Mouse (Mus musculus) CH12.LX (cell line): ENCODE results near the gene Olfr263. TPM values are rescaled to one million over a fixed set of nuclear protein-coding genes. Genes with fewer than 3 reads are reported as not detected.

Source experiments
- DNase-seq: peaks from one replicate; pipeline ENCODE4 v3.0.0-alpha.2; 2013; ENCODE audit errors: extremely low read depth
- H3K27ac ChIP-seq: 2 replicates; pipeline ENCODE4 v1.5.1; 2012; ENCODE audit warnings: low read depth, mild to moderate bottlenecking, control low read depth, moderate library complexity; ENCODE audit not compliant: insufficient read depth
- H3K27me3 ChIP-seq: replicated peaks from 2 replicates; pipeline ENCODE3; 2012; ENCODE audit warnings: inconsistent platforms
- H3K36me3 ChIP-seq, 2 experiments: replicated peaks in 1 of 2; 2 replicates each; pipeline versions ENCODE3 to v1.6.1; 2012; ENCODE audit warnings: inconsistent platforms in 1 of 2, low read length in 1 of 2, mild to moderate bottlenecking in 1 of 2, mixed read lengths in 1 of 2, moderate library complexity in 1 of 2; ENCODE audit not compliant: control insufficient read depth in 1 of 2, insufficient read depth in 1 of 2
- H3K4me1 ChIP-seq, 2 experiments: 2 replicates each; pipeline ENCODE4 v1.6.1; 2012; ENCODE audit warnings: inconsistent platforms in 1 of 2, moderate library complexity in 1 of 2; ENCODE audit not compliant: insufficient read depth in 2 of 2, control insufficient read depth in 1 of 2
- H3K4me2 ChIP-seq: 2 replicates; pipeline ENCODE4 v1.6.1; 2012; ENCODE audit warnings: low read depth, mild to moderate bottlenecking, control low read depth; ENCODE audit not compliant: poor library complexity, insufficient read depth, severe bottlenecking
- H3K4me3 ChIP-seq, 3 experiments: fragments of 150-350 bp in 1 of 3; sonication (generic) in 1 of 3; replicated peaks in 1 of 3; 2 replicates each; pipeline versions ENCODE3 to v1.5.1; 2011 to 2012; ENCODE audit warnings: low read depth in 2 of 3, low read length in 2 of 3, mild to moderate bottlenecking in 2 of 3, moderate library complexity in 2 of 3, control low read depth in 1 of 3, improper control_type of control experiment in 1 of 3, inconsistent platforms in 1 of 3, mixed read lengths in 1 of 3; ENCODE audit not compliant: poor library complexity in 1 of 3
- H3K79me2 ChIP-seq: replicated peaks from 2 replicates; pipeline ENCODE4 v1.6.1; 2012; ENCODE audit warnings: mild to moderate bottlenecking, moderate library complexity; ENCODE audit not compliant: control insufficient read depth, poor library complexity, insufficient read depth, severe bottlenecking; ENCODE audit errors: extremely low read depth
- H3K9ac ChIP-seq: 2 replicates; pipeline ENCODE4 v1.6.1; 2012; ENCODE audit warnings: low read depth, mild to moderate bottlenecking, control low read depth, moderate library complexity; ENCODE audit not compliant: insufficient read depth
- H3K9me3 ChIP-seq: replicated peaks from 2 replicates; pipeline ENCODE3; 2012; ENCODE audit warnings: low read length, inconsistent platforms, mixed read lengths
- BHLHE40 ChIP-seq: IDR thresholded peaks from 2 replicates; pipeline ENCODE4 v1.6.1; 2011; ENCODE audit warnings: mild to moderate bottlenecking, low read depth, low read length, improper control_type of control experiment
- CHD1 ChIP-seq: IDR thresholded peaks from 2 replicates; pipeline ENCODE4 v1.6.1; 2012; ENCODE audit warnings: low read depth, low read length, improper control_type of control experiment, inconsistent platforms
- CTCF ChIP-seq, 2 experiments: IDR thresholded peaks in 1 of 2; conservative IDR thresholded peaks in 1 of 2; 2 replicates each; pipeline ENCODE4 v1.5.1; 2011 to 2012; ENCODE audit warnings: low read depth in 2 of 2, low read length in 2 of 2, improper control_type of control experiment in 1 of 2, inconsistent platforms in 1 of 2, mild to moderate bottlenecking in 1 of 2, moderate library complexity in 1 of 2
- EP300 ChIP-seq: IDR thresholded peaks from 2 replicates; pipeline ENCODE4 v1.6.1; 2011; ENCODE audit warnings: low read length, improper control_type of control experiment
- ETS1 ChIP-seq: conservative IDR thresholded peaks from 2 replicates; pipeline ENCODE4 v1.6.1; 2012; ENCODE audit warnings: low read depth, mild to moderate bottlenecking, inconsistent platforms, low read length, improper control_type of control experiment, moderate library complexity
- JUND ChIP-seq: conservative IDR thresholded peaks from 2 replicates; pipeline ENCODE4 v1.6.1; 2011; ENCODE audit warnings: low read depth, low read length, improper control_type of control experiment
- MAFK ChIP-seq: IDR thresholded peaks from 2 replicates; pipeline ENCODE4 v1.6.1; 2011; ENCODE audit warnings: low read length, improper control_type of control experiment; ENCODE audit not compliant: insufficient replicate concordance
- MAX ChIP-seq: IDR thresholded peaks from 2 replicates; pipeline ENCODE4 v1.6.1; 2011; ENCODE audit warnings: low read length, improper control_type of control experiment
- MXI1 ChIP-seq: IDR thresholded peaks from 2 replicates; pipeline ENCODE4 v1.6.1; 2011; ENCODE audit warnings: mild to moderate bottlenecking, low read depth, low read length, improper control_type of control experiment
- MYC ChIP-seq: IDR thresholded peaks from 2 replicates; pipeline ENCODE4 v1.6.1; 2011; ENCODE audit warnings: low read depth, mild to moderate bottlenecking, improper control_type of control experiment, low read length
- NELFE ChIP-seq: IDR thresholded peaks from 2 replicates; pipeline ENCODE4 v1.6.1; 2011; ENCODE audit warnings: low read depth, low read length, improper control_type of control experiment
- NRF1 ChIP-seq: IDR thresholded peaks from 2 replicates; pipeline ENCODE4 v1.6.1; 2014; ENCODE audit warnings: low read depth, mild to moderate bottlenecking, inconsistent platforms, low read length, improper control_type of control experiment, moderate library complexity
- PAX5 ChIP-seq: IDR thresholded peaks from 2 replicates; pipeline ENCODE4 v1.6.1; 2012; ENCODE audit warnings: low read length, inconsistent platforms, mixed read lengths
- POLR2A ChIP-seq: IDR thresholded peaks from 2 replicates; pipeline ENCODE4 v1.6.1; 2011; ENCODE audit warnings: low read depth, mild to moderate bottlenecking, improper control_type of control experiment, low read length
- RAD21 ChIP-seq: IDR thresholded peaks from 2 replicates; pipeline ENCODE4 v1.6.1; 2011; ENCODE audit warnings: low read depth, mild to moderate bottlenecking, low read length, improper control_type of control experiment, moderate library complexity
- RCOR1 ChIP-seq: conservative IDR thresholded peaks from 2 replicates; pipeline ENCODE4 v1.6.1; 2012; ENCODE audit warnings: low read depth, mild to moderate bottlenecking, inconsistent platforms, low read length, improper control_type of control experiment
- SIN3A ChIP-seq: IDR thresholded peaks from 2 replicates; pipeline ENCODE4 v1.6.1; 2012; ENCODE audit warnings: low read length, improper control_type of control experiment, inconsistent platforms
- SMC3 ChIP-seq: IDR thresholded peaks from 2 replicates; pipeline ENCODE4 v1.6.1; 2011; ENCODE audit warnings: low read depth, low read length, improper control_type of control experiment
- UBTF ChIP-seq: IDR thresholded peaks from 2 replicates; pipeline ENCODE4 v1.6.1; 2012; ENCODE audit warnings: low read depth, mild to moderate bottlenecking, inconsistent platforms, low read length, improper control_type of control experiment, moderate library complexity
- ZC3H11A ChIP-seq: IDR thresholded peaks from 2 replicates; pipeline ENCODE4 v1.6.1; 2012; ENCODE audit warnings: low read depth, mild to moderate bottlenecking, inconsistent platforms, low read length, improper control_type of control experiment
- ZMIZ1 ChIP-seq: IDR thresholded peaks from 2 replicates; pipeline ENCODE4 v1.6.1; 2012; ENCODE audit warnings: low read depth, mild to moderate bottlenecking, inconsistent platforms, low read length, improper control_type of control experiment
- ZNF384 ChIP-seq: IDR thresholded peaks from 2 replicates; pipeline ENCODE4 v1.6.1; 2012; ENCODE audit warnings: low read depth, low read length, improper control_type of control experiment, inconsistent platforms
- dilution Hi-C: fragments of 300-500 bp; cut with MboI; formaldehyde crosslinking; loops from 2 replicates; pipeline ENCODE4 v1.14.3; 2020; ENCODE audit warnings: low sequenced_read_pairs; ENCODE audit not compliant: extremely low pct_unique_long_range_greater_than_20kb, extremely low pct_ligation_motif_present
- in situ Hi-C: fragments of 300-500 bp; cut with MboI; formaldehyde crosslinking; loops from 3 replicates; pipeline ENCODE4 v1.14.3; 2019; ENCODE audit warnings: low sequenced_read_pairs, low pct_ligation_motif_present, low pct_unique_long_range_greater_than_20kb, mixed read lengths
- polyA plus RNA-seq: library from polyadenylated mRNA; unstranded; fragments of >175 nt; gene quantifications from 2 replicates; pipeline ENCODE4 v1.2.1, GENCODE M21; 2012; ENCODE audit warnings: low read depth; ENCODE audit not compliant: insufficient read length
- total RNA-seq, 2 experiments: library from RNA; depleted of rRNA; stranded (reverse); fragments of 300-350 nt in 1 of 2; fragments of >200 nt in 1 of 2; gene quantifications; 2 replicates each; pipeline ENCODE4 v1.2.3; 2012 to 2014

The Olfr263 gene
- total and polyA plus RNA-seq, 3 experiments, result not detected

DNA sequence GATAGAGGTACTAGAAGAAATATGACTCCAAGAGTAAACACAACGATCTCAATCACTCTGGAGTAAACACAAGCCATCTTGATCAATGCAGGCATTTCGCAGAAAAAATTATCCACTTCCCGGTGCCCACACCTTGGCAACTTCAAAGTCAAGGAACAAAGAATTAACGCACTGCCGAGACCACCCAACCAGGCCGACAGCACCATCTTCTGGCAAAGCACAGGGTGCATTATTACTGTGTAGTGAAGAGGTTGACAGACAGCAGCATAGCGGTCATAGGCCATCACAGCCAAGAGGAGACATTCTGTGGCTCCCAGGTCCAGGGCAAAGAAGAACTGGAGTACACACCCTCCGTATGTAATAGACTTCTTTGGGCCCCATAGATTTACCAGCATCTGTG lies 13.0 kb downstream of the Olfr263 start:
- no peaks in the 10 kb centered on the region for H3K79me2 ChIP-seq
- H3K9me3 ChIP-seq, result no peaks in the 10 kb centered on the region
- no peak overlapping the region for H3K9ac ChIP-seq
- TF ChIP-seq CHD1, result no peak
- peak; percentile 35 for TF ChIP-seq SMC3
- TF ChIP-seq RAD21, result peak; percentile 75
- TF ChIP-seq PAX5, result no peak
- no peak for TF ChIP-seq JUND
- TF ChIP-seq CTCF (conservative IDR thresholded peaks at IDR 0.05 in 1 of 2, IDR thresholded peaks at IDR 0.05 in 1 of 2; ENCODE audit: low read depth in 2 of 2, low read length in 2 of 2), result peak; percentile 27 to 70; a peak in 3 of 4 replicates
- no peak for TF ChIP-seq RCOR1
- dilution Hi-C loops (no loop called here), in situ Hi-C loops (no loop called here)
- peaks cover 2% of the 10 kb centered on the region for H3K27me3 ChIP-seq
- no peak overlapping the region for H3K4me3 ChIP-seq
- no peaks in the 10 kb centered on the region for H3K4me1 ChIP-seq
- no peaks in the 10 kb centered on the region for H3K36me3 ChIP-seq
- peak; percentile 11 for DNase-seq
- no peak overlapping the region for H3K4me2 ChIP-seq
- no peak overlapping the region for H3K27ac ChIP-seq

- H3K9ac ChIP-seq, result no peak within 1 kb of the TSS
- H3K4me1 ChIP-seq, result no peaks in the 10 kb centered on the region
- H3K36me3 ChIP-seq, result no peaks in the 10 kb centered on the region
- no peaks in the 10 kb centered on the region for H3K79me2 ChIP-seq
- dilution Hi-C loops, result no loop called here
- DNase-seq, result no peak
- H3K4me3 ChIP-seq, result no peak within 1 kb of the TSS
- H3K27me3 ChIP-seq, result no peaks in the 10 kb centered on the region
- H3K4me2 ChIP-seq, result no peak within 1 kb of the TSS
- H3K9me3 ChIP-seq, result no peaks in the 10 kb centered on the region
- TF ChIP-seq POLR2A (no peak), PAX5 (no peak), ZMIZ1 (no peak), MAX (no peak), ZNF384 (no peak), RAD21 (no peak), EP300 (no peak), MXI1 (no peak), JUND (no peak), MAFK (no peak), NRF1 (no peak), MYC (no peak), ETS1 (no peak), ZC3H11A (no peak), BHLHE40 (no peak), SIN3A (no peak), SMC3 (no peak), NELFE (no peak), UBTF (no peak)
- no peak within 1 kb of the TSS for H3K27ac ChIP-seq
- in situ Hi-C loops, result no loop called here
Observed at GRCm38 (mm10) chr13:21145767-21146166, 16.3 kb downstream of the Olfr263 start, which contains the start of gene Olfr1368. Olfr1368 (minus strand) TSS chr13:21145867.
